Mouse (Mus musculus) cerebellum, adult 9-11 months (tissue): ENCODE data around the gene Clec16a.

ENCODE experiments used
- DNase-seq: peaks from one replicate; pipeline ENCODE4 v3.0.0; 2022

Clec16a gene

GRCm38 (mm10) chr16:10544995-10545622, at the start of gene Clec16a:
Gene Clec16a, plus strand, starts transcription at chr16:10545339.
- peak; percentile 97 for DNase-seq

- no peak for DNase-seq
These were observed 49.3 kb upstream of the Clec16a start for GRCm38 (mm10) chr16:10495824-10496298.

GRCm38 (mm10) chr16:10498096-10498602, 47.0 kb upstream of the Clec16a start:
- no peak for DNase-seq

GRCm38 (mm10) chr16:10499122-10499521, 46.0 kb upstream of the Clec16a start:
- no peak for DNase-seq

- DNase-seq: no peak
These were observed 43.3 kb upstream of the Clec16a start for GRCm38 (mm10) chr16:10501865-10502264.

GRCm38 (mm10) chr16:10503058-10503457, 42.1 kb upstream of the Clec16a start:
- DNase-seq: no peak

GRCm38 (mm10) chr16:10507445-10507844, 37.7 kb upstream of the Clec16a start:
- no peak for DNase-seq

GRCm38 (mm10) chr16:10508691-10509090, 36.4 kb upstream of the Clec16a start:
- no peak for DNase-seq

- DNase-seq: peak; percentile 90
These were observed 34.5 kb upstream of the Clec16a start for GRCm38 (mm10) chr16:10510477-10511133.

- DNase-seq: peak; percentile 65
These were observed 34.0 kb upstream of the Clec16a start for GRCm38 (mm10) chr16:10511134-10511520.

GRCm38 (mm10) chr16:10515953-10516572, 29.1 kb upstream of the Clec16a start:
- DNase-seq: no peak

GRCm38 (mm10) chr16:10518030-10518429, 27.1 kb upstream of the Clec16a start:
- DNase-seq: no peak

GRCm38 (mm10) chr16:10520908-10521614, 24.1 kb upstream of the Clec16a start:
- DNase-seq: peak; percentile 69

- no peak for DNase-seq
These were observed 22.3 kb upstream of the Clec16a start for GRCm38 (mm10) chr16:10522811-10523210.

GRCm38 (mm10) chr16:10523650-10524049, 21.5 kb upstream of the Clec16a start:
- no peak for DNase-seq

- no peak for DNase-seq
These were observed 20.1 kb upstream of the Clec16a start for GRCm38 (mm10) chr16:10524866-10525609.

GRCm38 (mm10) chr16:10525610-10525980, 19.5 kb upstream of the Clec16a start:
- DNase-seq: no peak

- peak; percentile 65 for DNase-seq
These were observed 18.0 kb upstream of the Clec16a start for GRCm38 (mm10) chr16:10527046-10527644.

- DNase-seq: no peak
These were observed 16.8 kb upstream of the Clec16a start for GRCm38 (mm10) chr16:10528382-10528781.

- DNase-seq: no peak
These were observed 15.0 kb upstream of the Clec16a start for GRCm38 (mm10) chr16:10530179-10530578.

GRCm38 (mm10) chr16:10533781-10534180, 11.4 kb upstream of the Clec16a start:
- DNase-seq: no peak

GRCm38 (mm10) chr16:10534567-10534966, 10.6 kb upstream of the Clec16a start:
- peak; percentile 72 for DNase-seq
